Mouse (Mus musculus): Measurements from ENCODE around the gene Ciao1. TPM values are rescaled to one million over a fixed set of nuclear protein-coding genes. Genes with fewer than 3 reads are reported as not detected.

Gene Ciao1
- polyA plus RNA-seq, 1 experiment from 2014 or later: 57.5 TPM

GRCm38 (mm10) chr2:127269491-127270299 is 22.1 kb upstream of the Ciao1 start, which contains the start of gene Stard7:
TSS of gene Stard7 (plus strand) at chr2:127270218.
- peak within 1 kb of the TSS; percentile 97 for H3K9ac ChIP-seq
- no peaks in the 10 kb centered on the region for H3K27me3 ChIP-seq
- H3K27ac ChIP-seq: peak within 1 kb of the TSS; percentile 99
- peaks cover 18% of the 10 kb centered on the region for H3K4me1 ChIP-seq (replicated peaks)
- peak within 1 kb of the TSS; percentile 95 for H3K4me3 ChIP-seq
- no peaks in the 10 kb centered on the region for H3K36me3 ChIP-seq
- peak within 1 kb of the TSS; percentile 68 for H3K4me2 ChIP-seq
- peak; percentile 98 for ATAC-seq (replicated peaks; ENCODE audit: insufficient number of reproducible peaks, insufficient read depth, low FRiP score, low read depth)
- no peaks in the 10 kb centered on the region for H3K9me3 ChIP-seq (replicated peaks)
- under 1% methylated on average over 49 of the region's 49 CpGs for WGBS

- Histone ChIP-seq H3K27ac (no peak overlapping the region), H3K9me3 (replicated peaks) (no peaks in the 10 kb centered on the region), H3K4me1 (replicated peaks) (peaks cover 13% of the 10 kb centered on the region), H3K27me3 (no peaks in the 10 kb centered on the region), H3K36me3 (no peaks in the 10 kb centered on the region), H3K4me3 (no peak overlapping the region), H3K9ac (no peak overlapping the region), H3K4me2 (no peak overlapping the region)
- no peak for ATAC-seq (replicated peaks; ENCODE audit: insufficient number of reproducible peaks, insufficient read depth, low FRiP score, low read depth)
- 39% methylated on average over 4 of the region's 4 CpGs for WGBS
Observed at GRCm38 (mm10) chr2:127267854-127268253, 20.2 kb upstream of the Ciao1 start.

GRCm38 (mm10) chr2:127262480-127262879 is 14.9 kb upstream of the Ciao1 start:
- H3K27me3 ChIP-seq: no peaks in the 10 kb centered on the region
- no peak overlapping the region for H3K27ac ChIP-seq
- no peaks in the 10 kb centered on the region for H3K4me1 ChIP-seq (replicated peaks)
- peaks cover 16% of the 10 kb centered on the region for H3K36me3 ChIP-seq
- H3K4me2 ChIP-seq: no peak overlapping the region
- H3K9ac ChIP-seq: no peak overlapping the region
- no peak for ATAC-seq (replicated peaks; ENCODE audit: insufficient number of reproducible peaks, insufficient read depth, low FRiP score, low read depth)
- no peaks in the 10 kb centered on the region for H3K9me3 ChIP-seq (replicated peaks)
- H3K4me3 ChIP-seq: no peak overlapping the region

GRCm38 (mm10) chr2:127259340-127259739 is 11.7 kb upstream of the Ciao1 start:
- ATAC-seq (replicated peaks; ENCODE audit: insufficient number of reproducible peaks, insufficient read depth, low FRiP score, low read depth): no peak
- Histone ChIP-seq H3K9ac (no peak overlapping the region), H3K36me3 (peaks cover 26% of the 10 kb centered on the region), H3K4me3 (no peak overlapping the region), H3K4me2 (no peak overlapping the region), H3K4me1 (replicated peaks) (no peaks in the 10 kb centered on the region), H3K27me3 (no peaks in the 10 kb centered on the region), H3K9me3 (replicated peaks) (no peaks in the 10 kb centered on the region), H3K27ac (no peak overlapping the region)
- WGBS: 79% methylated on average over 5 of the region's 5 CpGs

GRCm38 (mm10) chr2:127255294-127255693 is 7.7 kb upstream of the Ciao1 start:
- no peak overlapping the region for H3K27ac ChIP-seq
- no peak overlapping the region for H3K4me3 ChIP-seq
- H3K36me3 ChIP-seq: peaks cover 26% of the 10 kb centered on the region
- 80% methylated on average over 6 of the region's 6 CpGs for WGBS
- peaks cover 21% of the 10 kb centered on the region for H3K4me1 ChIP-seq (replicated peaks)
- no peak for ATAC-seq (replicated peaks; ENCODE audit: insufficient number of reproducible peaks, insufficient read depth, low FRiP score, low read depth)
- no peaks in the 10 kb centered on the region for H3K27me3 ChIP-seq
- no peaks in the 10 kb centered on the region for H3K9me3 ChIP-seq (replicated peaks)
- no peak overlapping the region for H3K9ac ChIP-seq
- no peak overlapping the region for H3K4me2 ChIP-seq

- Histone ChIP-seq H3K4me1 (replicated peaks) (peaks cover 26% of the 10 kb centered on the region), H3K9me3 (replicated peaks) (no peaks in the 10 kb centered on the region), H3K9ac (no peak overlapping the region), H3K27ac (no peak overlapping the region), H3K27me3 (no peaks in the 10 kb centered on the region), H3K4me3 (no peak overlapping the region), H3K36me3 (peaks cover 26% of the 10 kb centered on the region), H3K4me2 (no peak overlapping the region)
- no peak for ATAC-seq (replicated peaks; ENCODE audit: insufficient number of reproducible peaks, insufficient read depth, low FRiP score, low read depth)
- 72% methylated on average over 3 of the region's 3 CpGs for WGBS
Observed at GRCm38 (mm10) chr2:127254604-127255134, 7.1 kb upstream of the Ciao1 start.

GRCm38 (mm10) chr2:127252787-127253186 is 5.2 kb upstream of the Ciao1 start:
- peaks cover 37% of the 10 kb centered on the region for H3K4me1 ChIP-seq (replicated peaks)
- H3K27me3 ChIP-seq: no peaks in the 10 kb centered on the region
- H3K4me2 ChIP-seq: no peak overlapping the region
- H3K27ac ChIP-seq: peak overlapping the region; percentile 68; the same call in 1 of the 2 replicates
- H3K9me3 ChIP-seq (replicated peaks): no peaks in the 10 kb centered on the region
- H3K9ac ChIP-seq: no peak overlapping the region
- H3K36me3 ChIP-seq: peaks cover 13% of the 10 kb centered on the region
- WGBS: 77% methylated on average over 5 of the region's 5 CpGs
- H3K4me3 ChIP-seq: no peak overlapping the region
- no peak for ATAC-seq (replicated peaks; ENCODE audit: insufficient number of reproducible peaks, insufficient read depth, low FRiP score, low read depth)

GRCm38 (mm10) chr2:127251880-127252527 is 4.4 kb upstream of the Ciao1 start:
- H3K27me3 ChIP-seq: no peaks in the 10 kb centered on the region
- H3K4me3 ChIP-seq: no peak overlapping the region
- no peaks in the 10 kb centered on the region for H3K9me3 ChIP-seq (replicated peaks)
- 40% methylated on average over 3 of the region's 3 CpGs for WGBS
- H3K4me2 ChIP-seq: no peak overlapping the region
- ATAC-seq (replicated peaks; ENCODE audit: insufficient number of reproducible peaks, insufficient read depth, low FRiP score, low read depth): no peak
- 0 out of 2 replicates have a peak, but pooled peaks cover 6% of the 10 kb centered on the region for H3K36me3 ChIP-seq
- peaks cover 38% of the 10 kb centered on the region for H3K4me1 ChIP-seq (replicated peaks)
- H3K9ac ChIP-seq: no peak overlapping the region
- peak overlapping the region; percentile 68 for H3K27ac ChIP-seq

GRCm38 (mm10) chr2:127251457-127251856 is 3.8 kb upstream of the Ciao1 start:
- no peaks in the 10 kb centered on the region for H3K9me3 ChIP-seq (replicated peaks)
- H3K27ac ChIP-seq: peak overlapping the region; percentile 68
- 39% methylated on average over 3 of the region's 3 CpGs for WGBS
- H3K4me2 ChIP-seq: no peak overlapping the region
- no peak overlapping the region for H3K9ac ChIP-seq
- peaks cover 3% of the 10 kb centered on the region; the same call in 1 of the 2 replicates for H3K36me3 ChIP-seq
- no peaks in the 10 kb centered on the region for H3K27me3 ChIP-seq
- no peak overlapping the region for H3K4me3 ChIP-seq
- peaks cover 44% of the 10 kb centered on the region for H3K4me1 ChIP-seq (replicated peaks)
- ATAC-seq (replicated peaks; ENCODE audit: insufficient number of reproducible peaks, insufficient read depth, low FRiP score, low read depth): no peak

- no peaks in the 10 kb centered on the region for H3K9me3 ChIP-seq (replicated peaks)
- ATAC-seq (replicated peaks; ENCODE audit: insufficient number of reproducible peaks, insufficient read depth, low FRiP score, low read depth): no peak
- no peak overlapping the region for H3K4me3 ChIP-seq
- H3K36me3 ChIP-seq: peaks cover 10% of the 10 kb centered on the region
- no peak overlapping the region for H3K4me2 ChIP-seq
- H3K9ac ChIP-seq: no peak overlapping the region
- WGBS: 74% methylated on average over 9 of the region's 9 CpGs
- no peaks in the 10 kb centered on the region for H3K27me3 ChIP-seq
- peak overlapping the region; percentile 68 for H3K27ac ChIP-seq
- peaks cover 45% of the 10 kb centered on the region for H3K4me1 ChIP-seq (replicated peaks)
Observed at GRCm38 (mm10) chr2:127250291-127251008, 2.8 kb upstream of the Ciao1 start.

All from heart, embryonic 15.5 days (tissue).